18 mouse cellular contexts compared by ENCODE assay signal in genomic region chr11:77989071-77989690, GRCm38 (mm10). TPM values are rescaled to one million over a fixed set of nuclear protein-coding genes. Genes with fewer than 3 reads are reported as not detected.
DNase-seq lines count a peak whose midpoint lies in the region; ATAC-seq lines count a peak whose summit lies in the region.
"Had no signal": no experiment of that assay in that cellular context is flagged by ENCODE, and none has a peak within 500 bp of the region (broad histone marks: within the 10 kb centered on the region; RNA-seq: fewer than 3 reads in every experiment).

No protein-coding gene starts in this region.

- no peaks in the 10 kb centered on the region for H3K9me3 ChIP-seq in heart, embryonic 11.5 days (replicated peaks; ENCODE audit: control insufficient read depth, low read length)
- H3K9me3 ChIP-seq: hindbrain, embryonic 13.5 days; intestine, embryonic 15.5 days; limb, embryonic 15.5 days; neural tube, embryonic 12.5 days; stomach, embryonic 15.5 days had no signal

- DNase-seq in heart, postnatal 14 days = no peak
- DNase-seq in lung, postnatal 10 days = peak; percentile 29
- DNase-seq in lung, postnatal 25 days (ENCODE audit: low spot score) = no peak
- DNase-seq in brain, adult 2 months (ENCODE audit: low read depth, low spot score) = peak; percentile 90
- peak; percentile 45 for DNase-seq in fibroblast of lung, adult 2 months (ENCODE audit: low read depth)
- DNase-seq in ovary, adult 18-20 months (ENCODE audit: low spot score) = no peak
- DNase-seq: lung, adult 2 months had no signal

- H3K27me3 ChIP-seq in heart, embryonic 11.5 days (ENCODE audit: control insufficient read depth, insufficient read depth, low read length) = no peaks in the 10 kb centered on the region
- H3K27me3 ChIP-seq: hindbrain, embryonic 13.5 days; intestine, embryonic 15.5 days; limb, embryonic 15.5 days; neural tube, embryonic 12.5 days; stomach, embryonic 15.5 days had no signal

- no peak for ATAC-seq in heart, embryonic 11.5 days (replicated peaks; ENCODE audit: insufficient number of reproducible peaks, low FRiP score, low TSS enrichment)
- ATAC-seq: activated CD4-positive, CD25-positive, alpha-beta regulatory T cell, adult 4 months; CD4-positive, CD25-positive, alpha-beta regulatory T cell, adult 4 months; intestine, embryonic 15.5 days had no signal

- no peak overlapping the region for H3K9ac ChIP-seq in heart, embryonic 11.5 days (ENCODE audit: low read depth, low read length)
- H3K9ac ChIP-seq: hindbrain, embryonic 13.5 days; intestine, embryonic 15.5 days; limb, embryonic 15.5 days; neural tube, embryonic 12.5 days; stomach, embryonic 15.5 days had no signal

- WGBS in heart, embryonic 11.5 days (ENCODE audit: insufficient replicate concordance) = 89% methylated on average over 13 of the region's 13 CpGs

- no peak overlapping the region for H3K4me2 ChIP-seq in heart, embryonic 11.5 days
- H3K4me2 ChIP-seq: hindbrain, embryonic 13.5 days; intestine, embryonic 15.5 days; limb, embryonic 15.5 days; neural tube, embryonic 12.5 days; stomach, embryonic 15.5 days had no signal

- peaks cover 9% of the 10 kb centered on the region for H3K36me3 ChIP-seq in heart, embryonic 11.5 days (ENCODE audit: control insufficient read depth, insufficient read depth, low read length)
- H3K36me3 ChIP-seq: intestine, embryonic 15.5 days had no signal

- intact Hi-C loops in heart, postnatal 14 days (cut with DNase I) = loop anchor here (5.0 kb wide), 1 partner anchor 33 kb away; no protein-coding TSS in a partner anchor

- peaks cover 9% of the 10 kb centered on the region; the same call in 1 of the 2 replicates for H3K4me1 ChIP-seq in heart, embryonic 11.5 days (ENCODE audit: control insufficient read depth, insufficient read depth, low read length)

- 0 out of 2 replicates have a peak overlapping the region, but pooled peaks have one; percentile 18 for H3K27ac ChIP-seq in heart, embryonic 11.5 days (ENCODE audit: low read depth, low read length)
- H3K27ac ChIP-seq: hindbrain, embryonic 13.5 days; intestine, embryonic 15.5 days; layer of hippocampus, adult 2 months; left cerebral cortex, adult 2 months; limb, embryonic 15.5 days; neural tube, embryonic 12.5 days; stomach, embryonic 15.5 days had no signal

- H3K4me3 ChIP-seq in heart, embryonic 11.5 days (ENCODE audit: low read depth, low read length) = no peak overlapping the region
- H3K4me3 ChIP-seq: hindbrain, embryonic 13.5 days; intestine, embryonic 15.5 days; layer of hippocampus, adult 2 months; left cerebral cortex, adult 2 months; limb, embryonic 15.5 days; neural tube, embryonic 12.5 days; stomach, embryonic 15.5 days had no signal

RNA-seq across cellular contexts. Expression of gene Phf12, which starts 6.6 kb away (rescaled TPM):
- polyA plus RNA-seq in heart, embryonic 11.5 days (2014; fragmentation: Nextera tagmentation; extraction: Ambion mirVana) = 9.1 and 14.2 TPM in 2 replicates
- 10 to 100 TPM; 28.6 to 34.9 TPM for total RNA-seq in heart, postnatal 14 days (2021)

RNA-seq across cellular contexts. Expression of gene Dhrs13, which starts 42.9 kb away (rescaled TPM):
- 12.3 and 15.8 TPM in 2 replicates for polyA plus RNA-seq in heart, embryonic 11.5 days (2014; fragmentation: Nextera tagmentation; extraction: Ambion mirVana)
- 1 to 10 TPM; 3.8 to 3.9 TPM for total RNA-seq in heart, postnatal 14 days (2021)

RNA-seq across cellular contexts. Expression of gene Flot2, which starts 48.5 kb away (rescaled TPM):
- polyA plus RNA-seq in heart, embryonic 11.5 days (2014; fragmentation: Nextera tagmentation; extraction: Ambion mirVana) = 62.0 and 67.1 TPM in 2 replicates
- 10 to 100 TPM; 66.2 to 69.1 TPM for total RNA-seq in heart, postnatal 14 days (2021)

RNA-seq across cellular contexts. Expression of gene Sez6, which starts 58.6 kb away (rescaled TPM):
- polyA plus RNA-seq in heart, embryonic 11.5 days (2014; fragmentation: Nextera tagmentation; extraction: Ambion mirVana) = 0.09 TPM in 1 of 2 replicates, not detected in the other
- under 1 TPM; 0.22 to 0.50 TPM for total RNA-seq in heart, postnatal 14 days (2021)
- total RNA-seq: megakaryocyte, adult 5-6 weeks had no signal
- polyA plus RNA-seq: CD4-positive, CD25-positive, alpha-beta regulatory T cell, adult 4 months had no signal

Comparison
In these comparisons a context has a peak if more than half of its experiments do, and no peak if none do; other contexts are left out.
1. DNase-seq: peak in lung, postnatal 10 days (single experiment), brain, adult 2 months (single experiment) and fibroblast of lung, adult 2 months (single experiment); none in heart, postnatal 14 days (0 of 2), lung, postnatal 25 days (single experiment) and ovary, adult 18-20 months (single experiment).